ENCODE assay signal across 19 mouse cellular contexts in genomic region chr5:37818533-37819215, GRCm38 (mm10). TPM values are rescaled to one million over a fixed set of nuclear protein-coding genes. Genes with fewer than 3 reads are reported as not detected.
DNase-seq lines count a peak whose midpoint lies in the region; ATAC-seq lines count a peak whose summit lies in the region.
"Had no signal": no experiment of that assay in that cellular context is flagged by ENCODE, and none has a peak within 500 bp of the region (broad histone marks: within the 10 kb centered on the region; RNA-seq: fewer than 3 reads in every experiment).

No protein-coding gene starts in this region.

- no peaks in the 10 kb centered on the region for H3K9me3 ChIP-seq in heart, embryonic 10.5 days
- H3K9me3 ChIP-seq in neural tube, embryonic 15.5 days (replicated peaks) = no peaks in the 10 kb centered on the region
- no peaks in the 10 kb centered on the region for H3K9me3 ChIP-seq in hindbrain, embryonic 16.5 days (ENCODE audit: control insufficient read depth, low read length)
- no peaks in the 10 kb centered on the region for H3K9me3 ChIP-seq in kidney, embryonic 16.5 days (ENCODE audit: low read length)
- H3K9me3 ChIP-seq: forebrain, embryonic 15.5 days; lung, embryonic 15.5 days had no signal

- no peak for ATAC-seq in neural tube, embryonic 15.5 days (ENCODE audit: low FRiP score)
- ATAC-seq in hindbrain, embryonic 16.5 days = no peak
- ATAC-seq in kidney, embryonic 16.5 days (ENCODE audit: low FRiP score, low TSS enrichment) = no peak
- ATAC-seq: forebrain, embryonic 15.5 days; intestine, postnatal 0 days; Patski had no signal

- H3K27me3 ChIP-seq in heart, embryonic 10.5 days (ENCODE audit: insufficient read depth, poor library complexity, severe bottlenecking) = peaks cover 98% of the 10 kb centered on the region
- H3K27me3 ChIP-seq in neural tube, embryonic 15.5 days (replicated peaks) = peaks cover 87% of the 10 kb centered on the region
- H3K27me3 ChIP-seq in hindbrain, embryonic 16.5 days (replicated peaks; ENCODE audit: control insufficient read depth, insufficient read depth, low read length) = peaks cover 57% of the 10 kb centered on the region
- peaks cover 99% of the 10 kb centered on the region for H3K27me3 ChIP-seq in kidney, embryonic 16.5 days (ENCODE audit: insufficient read depth, low read length)
- H3K27me3 ChIP-seq: Patski had no signal

- H3K4me2 ChIP-seq in neural tube, embryonic 15.5 days = no peak overlapping the region
- H3K4me2 ChIP-seq in hindbrain, embryonic 16.5 days (ENCODE audit: low read length) = peak overlapping the region; percentile 10; the same call in 1 of the 2 replicates
- H3K4me2 ChIP-seq in kidney, embryonic 16.5 days (replicated peaks; ENCODE audit: low read depth, low read length) = no peak overlapping the region
- H3K4me2 ChIP-seq: forebrain, embryonic 15.5 days; lung, embryonic 15.5 days had no signal

- no peak overlapping the region for H3K9ac ChIP-seq in neural tube, embryonic 15.5 days (replicated peaks)
- H3K9ac ChIP-seq in hindbrain, embryonic 16.5 days (ENCODE audit: low read depth, low read length) = no peak overlapping the region
- no peak overlapping the region for H3K9ac ChIP-seq in kidney, embryonic 16.5 days (replicated peaks; ENCODE audit: low read length)
- H3K9ac ChIP-seq: forebrain, embryonic 15.5 days; lung, embryonic 15.5 days had no signal

- intact Hi-C loops in left cerebral cortex, postnatal 4 days (cut with DNase I) = no loop called here

- 5% methylated on average over 25 of the region's 25 CpGs for WGBS in heart, embryonic 10.5 days
- 5% methylated on average over 25 of the region's 25 CpGs for WGBS in neural tube, embryonic 15.5 days
- WGBS in hindbrain, embryonic 16.5 days = 5% methylated on average over 25 of the region's 25 CpGs
- WGBS in kidney, embryonic 16.5 days = 3% methylated on average over 25 of the region's 25 CpGs

- DNase-seq in heart, embryonic 10.5 days (ENCODE audit: low spot score) = no peak
- no peak for DNase-seq in heart, adult 9 months (ENCODE audit: low spot score in 2 of 2)
- peak; percentile 52 for DNase-seq in neural tube, embryonic 10.5 days (ENCODE audit: extremely low spot score, low spot score)
- no peak for DNase-seq in left cerebral cortex, postnatal 4 days
- DNase-seq in urinary bladder, adult 2 months (ENCODE audit: low spot score) = no peak
- DNase-seq: cerebellum, adult 2 months; gastrocnemius, postnatal 10 days; heart, postnatal 10 days; kidney, postnatal 25 days; layer of hippocampus, postnatal 36 days; thymus, postnatal 36 days had no signal

- H3K4me1 ChIP-seq in heart, embryonic 10.5 days = peaks cover 38% of the 10 kb centered on the region
- peaks cover 25% of the 10 kb centered on the region for H3K4me1 ChIP-seq in neural tube, embryonic 15.5 days
- peaks cover 9% of the 10 kb centered on the region for H3K4me1 ChIP-seq in hindbrain, embryonic 16.5 days (ENCODE audit: control insufficient read depth, insufficient read depth, low read depth, low read length)
- H3K4me1 ChIP-seq in kidney, embryonic 16.5 days (ENCODE audit: insufficient read depth, low read length) = peaks cover 10% of the 10 kb centered on the region

- H3K4me3 ChIP-seq in heart, embryonic 10.5 days = peak overlapping the region; percentile 54
- no peak overlapping the region for H3K4me3 ChIP-seq in neural tube, embryonic 15.5 days (replicated peaks)
- H3K4me3 ChIP-seq in hindbrain, embryonic 16.5 days (ENCODE audit: low read length) = no peak overlapping the region
- H3K4me3 ChIP-seq in kidney, embryonic 16.5 days (ENCODE audit: low read length) = no peak overlapping the region
- H3K4me3 ChIP-seq: forebrain, embryonic 15.5 days; lung, embryonic 15.5 days had no signal

- no peak overlapping the region for H3K27ac ChIP-seq in heart, embryonic 10.5 days
- no peak overlapping the region for H3K27ac ChIP-seq in neural tube, embryonic 15.5 days (replicated peaks)
- H3K27ac ChIP-seq in hindbrain, embryonic 16.5 days (ENCODE audit: low read depth, low read length) = no peak overlapping the region
- H3K27ac ChIP-seq in kidney, embryonic 16.5 days (ENCODE audit: low read length) = no peak overlapping the region
- H3K27ac ChIP-seq: forebrain, embryonic 15.5 days; lung, embryonic 15.5 days had no signal

- no peaks in the 10 kb centered on the region for H3K36me3 ChIP-seq in heart, embryonic 10.5 days
- H3K36me3 ChIP-seq in neural tube, embryonic 15.5 days = no peaks in the 10 kb centered on the region
- no peaks in the 10 kb centered on the region for H3K36me3 ChIP-seq in hindbrain, embryonic 16.5 days (ENCODE audit: control insufficient read depth, insufficient read depth, low read length)
- no peaks in the 10 kb centered on the region for H3K36me3 ChIP-seq in kidney, embryonic 16.5 days (ENCODE audit: insufficient read depth, low read length)
- H3K36me3 ChIP-seq: forebrain, embryonic 15.5 days; lung, embryonic 15.5 days had no signal

RNA-seq across cellular contexts. Expression of gene Msx1, which starts 5.7 kb away (rescaled TPM):
- 36.6 and 65.2 TPM in 2 replicates for polyA plus RNA-seq in heart, embryonic 10.5 days (2016; fragmentation: Nextera tagmentation; extraction: Ambion mirVana)
- 7.8 and 15.4 TPM in 2 replicates for polyA plus RNA-seq in neural tube, embryonic 15.5 days (2015; fragmentation: Nextera tagmentation; extraction: Ambion mirVana)
- 28.9 and 30.5 TPM in 2 replicates for polyA plus RNA-seq in hindbrain, embryonic 16.5 days (2015; fragmentation: Nextera tagmentation; extraction: Ambion mirVana)
- 1 to 10 TPM; 3.5 to 4.4 TPM for total RNA-seq in left cerebral cortex, postnatal 4 days (2021)
- 2.9 and 3.3 TPM in 2 replicates for polyA plus RNA-seq in urinary bladder, adult 2 months (2012; rRNA removed)
- 1.9 and 3.9 TPM in 2 replicates for polyA plus RNA-seq in kidney, embryonic 16.5 days (2015; fragmentation: Nextera tagmentation; extraction: Ambion mirVana)
- total RNA-seq: megakaryocyte, adult 5-6 weeks had no signal
